ENCODE assay signal across 8 mouse cellular contexts in genomic region chr10:88304302-88304701, GRCm38 (mm10).
DNase-seq lines count a peak whose midpoint lies in the region; ATAC-seq and TF ChIP-seq lines count a peak whose summit lies in the region.

No protein-coding gene starts in this region.

- H3K27ac ChIP-seq in hindbrain, embryonic 15.5 days (replicated peaks): no peak overlapping the region

- H3K27me3 ChIP-seq in Patski: no peaks in the 10 kb centered on the region
- no peaks in the 10 kb centered on the region for H3K27me3 ChIP-seq in hindbrain, embryonic 15.5 days

- POLR2A ChIA-PET in Patski (lab: Charles Lee): interaction anchor here (0.7 to 0.9 kb wide), 2 partner anchors 18 to 647 kb away, joined by 3 read pairs; no protein-coding TSS in a partner anchor

- ATAC-seq in Patski: peak; percentile 71
- 0 out of 2 replicates have a peak, but pooled peaks have one; percentile 52 for ATAC-seq in cerebellum, adult (ENCODE audit: insufficient number of reproducible peaks, low FRiP score, low TSS enrichment)
- peak; percentile 88 for ATAC-seq in frontal cortex, adult (ENCODE audit: low TSS enrichment)
- peak; percentile 51; the same call in 1 of the 2 replicates for ATAC-seq in hindbrain, embryonic 15.5 days (ENCODE audit: low FRiP score, low read depth)
- ATAC-seq in megakaryocyte, adult 5-6 weeks (ENCODE audit: poor library complexity, severe bottlenecking): peak; percentile 86
- no peak for ATAC-seq in monocyte, adult 5-6 weeks (replicated peaks; ENCODE audit: insufficient number of reproducible peaks, low FRiP score, low TSS enrichment, poor library complexity, severe bottlenecking)

- H3K4me2 ChIP-seq in hindbrain, embryonic 15.5 days: no peak overlapping the region

- in situ Hi-C loops in Patski (cut with MboI; ENCODE audit: low pct_unique_long_range_greater_than_20kb): loop anchor here (5.0 to 10.0 kb wide), 3 partner anchors 140 to 652 kb away; partner anchors contain the start of gene Igf1

- peak; percentile 91 for TF ChIP-seq CTCF in Patski (IDR thresholded peaks at IDR 0.05)

- no peaks in the 10 kb centered on the region for H3K36me3 ChIP-seq in hindbrain, embryonic 15.5 days

- no peaks in the 10 kb centered on the region for H3K9me3 ChIP-seq in hindbrain, embryonic 15.5 days

- no peak overlapping the region for H3K9ac ChIP-seq in hindbrain, embryonic 15.5 days

- H3K4me3 ChIP-seq in hindbrain, embryonic 15.5 days: no peak overlapping the region

- DNase-seq in Patski (ENCODE audit: low read depth, low spot score): peak; percentile 37
- DNase-seq in layer of hippocampus, postnatal 25 days (ENCODE audit: extremely low spot score in 1 of 2, low spot score in 1 of 2): peak; percentile 61 to 88
- peak; percentile 55 for DNase-seq in right cerebral cortex, postnatal 25 days

- H3K4me1 ChIP-seq in hindbrain, embryonic 15.5 days (replicated peaks): no peaks in the 10 kb centered on the region

- CTCF ChIA-PET in Patski (lab: Charles Lee): interaction anchor here (0.6 to 2.0 kb wide), 7 partner anchors 181 to 708 kb away, joined by 3 to 8 read pairs (median 3); no protein-coding TSS in a partner anchor

- 15% methylated on average over 4 of the region's 4 CpGs for WGBS in hindbrain, embryonic 15.5 days
